ENCODE assay signal across 29 mouse cellular contexts in the genomic region with DNA sequence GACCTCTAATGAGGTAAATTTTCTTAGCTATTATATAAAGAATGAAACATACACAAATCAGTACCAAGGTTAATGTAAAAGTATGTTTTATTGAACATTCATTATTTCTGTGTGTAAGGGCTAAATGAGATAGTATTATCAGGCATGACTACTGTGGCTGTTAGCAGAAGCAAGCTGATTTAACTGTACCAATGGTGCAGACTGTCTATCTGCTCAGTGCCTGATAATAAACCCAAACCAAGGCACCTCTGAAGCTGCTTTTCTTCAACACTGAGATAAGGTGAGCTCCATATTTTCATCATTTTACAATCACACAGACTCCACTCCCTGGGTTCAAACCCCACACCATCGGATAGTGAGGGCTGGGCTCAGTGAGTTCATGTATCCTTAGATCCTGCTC. TPM values are rescaled to one million over a fixed set of nuclear protein-coding genes. Genes with fewer than 3 reads are reported as not detected.
A peak's percentile ranks its signal among the peaks of the same experiment; 100 is the strongest.
DNase-seq lines count a peak whose midpoint lies in the region; ATAC-seq lines count a peak whose summit lies in the region.
"Had no signal": no experiment of that assay in that cellular context is flagged by ENCODE, and none has a peak within 500 bp of the region (broad histone marks: within the 10 kb centered on the region; RNA-seq: fewer than 3 reads in every experiment).

No protein-coding gene starts in this region.

- no peaks in the 10 kb centered on the region for H3K9me3 ChIP-seq in liver, embryonic 11.5 days (ENCODE audit: control insufficient read depth, low read length)
- no peaks in the 10 kb centered on the region for H3K9me3 ChIP-seq in liver, embryonic 13.5 days (replicated peaks)
- no peaks in the 10 kb centered on the region for H3K9me3 ChIP-seq in liver, embryonic 16.5 days (replicated peaks; ENCODE audit: control insufficient read depth, low read length)
- no peaks in the 10 kb centered on the region for H3K9me3 ChIP-seq in hindbrain, embryonic 13.5 days
- H3K9me3 ChIP-seq: forebrain, embryonic 10.5 days; forebrain, embryonic 13.5 days; G1E; heart, embryonic 15.5 days; hindbrain, embryonic 15.5 days had no signal

- H3K4me3 ChIP-seq in liver, embryonic 11.5 days (ENCODE audit: low read depth, low read length) = no peak overlapping the region
- H3K4me3 ChIP-seq in liver, embryonic 13.5 days (replicated peaks) = no peak overlapping the region
- H3K4me3 ChIP-seq in liver, embryonic 16.5 days (ENCODE audit: low read depth, low read length) = no peak overlapping the region
- H3K4me3 ChIP-seq in hindbrain, embryonic 13.5 days = no peak overlapping the region
- H3K4me3 ChIP-seq: forebrain, embryonic 10.5 days; forebrain, embryonic 13.5 days; heart, embryonic 12.5 days; heart, embryonic 15.5 days; hindbrain, embryonic 10.5 days; hindbrain, embryonic 15.5 days had no signal

- WGBS in liver, embryonic 11.5 days = 57% methylated on average over 1 of the region's 1 CpGs
- WGBS in liver, embryonic 13.5 days (ENCODE audit: insufficient replicate concordance) = 36% methylated on average over 1 of the region's 1 CpGs
- 14% methylated on average over 1 of the region's 1 CpGs for WGBS in liver, embryonic 16.5 days (ENCODE audit: insufficient replicate concordance)
- WGBS in hindbrain, embryonic 13.5 days = 100% methylated on average over 1 of the region's 1 CpGs

- H3K4me1 ChIP-seq in liver, embryonic 11.5 days (replicated peaks; ENCODE audit: control insufficient read depth, insufficient read depth, low read length) = no peaks in the 10 kb centered on the region
- H3K4me1 ChIP-seq in liver, embryonic 13.5 days (replicated peaks) = peaks cover 6% of the 10 kb centered on the region
- H3K4me1 ChIP-seq in liver, embryonic 16.5 days (ENCODE audit: control insufficient read depth, low read depth, low read length) = peaks cover 6% of the 10 kb centered on the region; the same call in 1 of the 2 replicates
- no peaks in the 10 kb centered on the region for H3K4me1 ChIP-seq in hindbrain, embryonic 13.5 days (replicated peaks)
- H3K4me1 ChIP-seq: forebrain, embryonic 10.5 days; forebrain, embryonic 13.5 days; heart, embryonic 12.5 days; heart, embryonic 15.5 days; hindbrain, embryonic 10.5 days; hindbrain, embryonic 15.5 days had no signal

- DNase-seq in liver, embryonic 11.5 days (ENCODE audit: low spot score) = no peak
- no peak for DNase-seq in liver
- no peak for DNase-seq in liver, embryonic 13.5 days
- DNase-seq in kidney, postnatal 36 days = no peak
- no peak for DNase-seq in left cerebral cortex, adult 18-20 months (ENCODE audit: low spot score in 2 of 2)
- DNase-seq: adrenal gland, adult 2 months; adrenal gland, postnatal 14 days; B cell, adult 2 months; cerebellum, adult 11-12 months; cerebellum, adult 8-10 months; cerebellum, postnatal 10 days; cerebellum, postnatal 36 days; gastrocnemius, postnatal 10 days; gastrocnemius, postnatal 36 days; heart, postnatal 10 days; heart, postnatal 36 days had no signal

- no peak overlapping the region for H3K4me2 ChIP-seq in liver, embryonic 11.5 days
- no peak overlapping the region for H3K4me2 ChIP-seq in liver, embryonic 13.5 days
- H3K4me2 ChIP-seq in liver, embryonic 16.5 days (ENCODE audit: low read depth, low read length) = no peak overlapping the region
- H3K4me2 ChIP-seq in hindbrain, embryonic 13.5 days = no peak overlapping the region
- H3K4me2 ChIP-seq: forebrain, embryonic 13.5 days; heart, embryonic 12.5 days; heart, embryonic 15.5 days; hindbrain, embryonic 15.5 days had no signal

- H3K27ac ChIP-seq in liver, embryonic 11.5 days (ENCODE audit: low read depth, low read length) = no peak overlapping the region
- no peak overlapping the region for H3K27ac ChIP-seq in liver, embryonic 13.5 days
- no peak overlapping the region for H3K27ac ChIP-seq in liver, embryonic 16.5 days (ENCODE audit: low read length)
- H3K27ac ChIP-seq in hindbrain, embryonic 13.5 days = no peak overlapping the region
- H3K27ac ChIP-seq: forebrain, embryonic 10.5 days; forebrain, embryonic 13.5 days; heart, embryonic 15.5 days; hindbrain, embryonic 10.5 days; hindbrain, embryonic 15.5 days had no signal

- peak; percentile 93 for ATAC-seq in liver, embryonic 11.5 days (replicated peaks; ENCODE audit: low FRiP score)
- peak; percentile 85 for ATAC-seq in liver, embryonic 13.5 days (ENCODE audit: low read depth)
- ATAC-seq in liver, embryonic 16.5 days (ENCODE audit: low read depth) = peak; percentile 72
- peak; percentile 94 for ATAC-seq in megakaryocyte-erythroid progenitor cell, adult 5-6 weeks (replicated peaks; ENCODE audit: low FRiP score, low TSS enrichment, poor library complexity, severe bottlenecking)
- ATAC-seq in hindbrain, embryonic 13.5 days (ENCODE audit: low FRiP score) = no peak
- ATAC-seq: forebrain, embryonic 13.5 days; forebrain, embryonic 16.5 days had no signal

- H3K9ac ChIP-seq in liver, embryonic 11.5 days (ENCODE audit: low read depth, low read length) = no peak overlapping the region
- H3K9ac ChIP-seq in liver, embryonic 13.5 days = no peak overlapping the region
- H3K9ac ChIP-seq in liver, embryonic 16.5 days (ENCODE audit: low read depth, low read length) = no peak overlapping the region
- H3K9ac ChIP-seq in hindbrain, embryonic 13.5 days = no peak overlapping the region
- H3K9ac ChIP-seq: forebrain, embryonic 13.5 days; heart, embryonic 12.5 days; heart, embryonic 15.5 days; hindbrain, embryonic 15.5 days had no signal

- H3K36me3 ChIP-seq in liver, embryonic 11.5 days (ENCODE audit: control insufficient read depth, insufficient read depth, low read length) = no peaks in the 10 kb centered on the region
- H3K36me3 ChIP-seq in liver, embryonic 13.5 days = no peaks in the 10 kb centered on the region
- no peaks in the 10 kb centered on the region for H3K36me3 ChIP-seq in liver, embryonic 16.5 days (ENCODE audit: control insufficient read depth, insufficient read depth)
- no peaks in the 10 kb centered on the region for H3K36me3 ChIP-seq in hindbrain, embryonic 13.5 days
- H3K36me3 ChIP-seq: forebrain, embryonic 10.5 days; hindbrain, embryonic 10.5 days; hindbrain, embryonic 15.5 days had no signal

- no peaks in the 10 kb centered on the region for H3K27me3 ChIP-seq in liver, embryonic 11.5 days (replicated peaks; ENCODE audit: control insufficient read depth, insufficient read depth, low read length)
- no peaks in the 10 kb centered on the region for H3K27me3 ChIP-seq in liver, embryonic 13.5 days
- no peaks in the 10 kb centered on the region for H3K27me3 ChIP-seq in liver, embryonic 16.5 days (ENCODE audit: control insufficient read depth, insufficient read depth, low read depth, low read length)
- no peaks in the 10 kb centered on the region for H3K27me3 ChIP-seq in hindbrain, embryonic 13.5 days
- H3K27me3 ChIP-seq: CH12.LX; forebrain, embryonic 13.5 days; heart, embryonic 12.5 days; heart, embryonic 15.5 days; hindbrain, embryonic 15.5 days had no signal

RNA-seq across cellular contexts. Expression of a gene that starts 11.0 kb away (rescaled TPM):
- polyA plus RNA-seq in liver, embryonic 11.5 days (2014; fragmentation: Nextera tagmentation; extraction: Ambion mirVana) = 1.3 and 1.4 TPM in 2 replicates
- polyA plus RNA-seq in liver, embryonic 13.5 days (2015; fragmentation: Nextera tagmentation; extraction: Ambion mirVana) = 0.41 and 0.98 TPM in 2 replicates
- polyA plus RNA-seq in liver, embryonic 16.5 days (2015; fragmentation: Nextera tagmentation; extraction: Ambion mirVana) = 1.5 and 1.7 TPM in 2 replicates
- 1.2 and 1.4 TPM in 2 replicates for total RNA-seq in megakaryocyte-erythroid progenitor cell, adult 5-6 weeks (2014; fragmentation: Nextera tagmentation)
- 0.19 and 0.52 TPM in 2 replicates for total RNA-seq in megakaryocyte-erythroid progenitor cell, adult 5-6 weeks (2017)
- total RNA-seq in left cerebral cortex, adult 18-20 months (2021) = 1 to 10 TPM; 1.3 to 2.1 TPM
- polyA plus RNA-seq in hindbrain, embryonic 13.5 days (2015; fragmentation: Nextera tagmentation; extraction: Ambion mirVana) = 0.93 and 1.0 TPM in 2 replicates

RNA-seq across cellular contexts. Expression of a gene that starts 19.1 kb away (rescaled TPM):
- 728 and 826 TPM in 2 replicates for polyA plus RNA-seq in liver, embryonic 11.5 days (2014; fragmentation: Nextera tagmentation; extraction: Ambion mirVana)
- polyA plus RNA-seq in liver, embryonic 13.5 days (2015; fragmentation: Nextera tagmentation; extraction: Ambion mirVana) = 482 and 499 TPM in 2 replicates
- 249 and 306 TPM in 2 replicates for polyA plus RNA-seq in liver, embryonic 16.5 days (2015; fragmentation: Nextera tagmentation; extraction: Ambion mirVana)
- total RNA-seq in megakaryocyte-erythroid progenitor cell, adult 5-6 weeks (2014; fragmentation: Nextera tagmentation) = 2,794 and 2,966 TPM in 2 replicates
- 2,588 and 3,250 TPM in 2 replicates for total RNA-seq in megakaryocyte-erythroid progenitor cell, adult 5-6 weeks (2017)
- total RNA-seq in left cerebral cortex, adult 18-20 months (2021) = 100 to 1,000 TPM; 308 to 322 TPM
- polyA plus RNA-seq in hindbrain, embryonic 13.5 days (2015; fragmentation: Nextera tagmentation; extraction: Ambion mirVana) = 426 and 444 TPM in 2 replicates

RNA-seq across cellular contexts. Expression of a gene that starts 33.8 kb away (rescaled TPM):
- 0.08 and 0.10 TPM in 2 replicates for polyA plus RNA-seq in liver, embryonic 11.5 days (2014; fragmentation: Nextera tagmentation; extraction: Ambion mirVana)
- polyA plus RNA-seq in liver, embryonic 13.5 days (2015; fragmentation: Nextera tagmentation; extraction: Ambion mirVana) = not detected in 2 replicates
- not detected in 2 replicates for polyA plus RNA-seq in liver, embryonic 16.5 days (2015; fragmentation: Nextera tagmentation; extraction: Ambion mirVana)
- not detected in 2 replicates for total RNA-seq in megakaryocyte-erythroid progenitor cell, adult 5-6 weeks (2014; fragmentation: Nextera tagmentation)
- total RNA-seq in megakaryocyte-erythroid progenitor cell, adult 5-6 weeks (2017) = not detected in 2 replicates
- total RNA-seq in left cerebral cortex, adult 18-20 months (2021) = under 1 TPM; 0.35 to 0.74 TPM
- 0.12 TPM in 1 of 2 replicates, not detected in the other for polyA plus RNA-seq in hindbrain, embryonic 13.5 days (2015; fragmentation: Nextera tagmentation; extraction: Ambion mirVana)
- total RNA-seq: granulocyte monocyte progenitor cell, adult 5-6 weeks had no signal
- polyA plus RNA-seq: forebrain, embryonic 10.5 days; G1E had no signal

RNA-seq across cellular contexts. Expression of a gene that starts 46.3 kb away (rescaled TPM):
- 36.2 and 39.3 TPM in 2 replicates for polyA plus RNA-seq in liver, embryonic 11.5 days (2014; fragmentation: Nextera tagmentation; extraction: Ambion mirVana)
- 13.9 and 20.1 TPM in 2 replicates for polyA plus RNA-seq in liver, embryonic 13.5 days (2015; fragmentation: Nextera tagmentation; extraction: Ambion mirVana)
- polyA plus RNA-seq in liver, embryonic 16.5 days (2015; fragmentation: Nextera tagmentation; extraction: Ambion mirVana) = 11.8 and 12.3 TPM in 2 replicates
- total RNA-seq in megakaryocyte-erythroid progenitor cell, adult 5-6 weeks (2014; fragmentation: Nextera tagmentation) = 55.5 and 56.0 TPM in 2 replicates
- 59.3 and 69.1 TPM in 2 replicates for total RNA-seq in megakaryocyte-erythroid progenitor cell, adult 5-6 weeks (2017)
- 10 to 100 TPM; 20.7 to 21.8 TPM for total RNA-seq in left cerebral cortex, adult 18-20 months (2021)
- polyA plus RNA-seq in hindbrain, embryonic 13.5 days (2015; fragmentation: Nextera tagmentation; extraction: Ambion mirVana) = 14.3 and 15.6 TPM in 2 replicates
